Mouse (Mus musculus): ENCODE data around the gene Arfgap3. TPM values are rescaled to one million over a fixed set of nuclear protein-coding genes. Genes with fewer than 3 reads are reported as not detected.
"Not testable (repeated sequence)": the region's sequence is repeated elsewhere in the genome, so short reads cannot be mapped to it uniquely, and the experiment has no call there.

The Arfgap3 gene
- total and polyA plus RNA-seq, 3 experiments, result 8.2 to 12.4 TPM; not detected in 1

GRCm38 (mm10) chr15:83364194-83364593 is 14.1 kb upstream of the Arfgap3 start (continued):
- TF ChIP-seq ZKSCAN1 (IDR thresholded peaks at IDR 0.05; ENCODE audit: low read depth, low read length), result no peak
- no peak for TF ChIP-seq POLR2AphosphoS2 (IDR thresholded peaks at IDR 0.05; ENCODE audit: low read length)
- no peak for TF ChIP-seq USF1 (IDR thresholded peaks at IDR 0.05; ENCODE audit: low read depth, low read length)

GRCm38 (mm10) chr15:83362813-83363212 is 12.8 kb upstream of the Arfgap3 start:
- Histone ChIP-seq H3K4me1 (ENCODE audit: control insufficient read depth in 1 of 2, insufficient read depth in 2 of 2, low read length in 2 of 2) (peaks cover 2 to 13% of the 10 kb centered on the region in 2 experiments; a peak in 3 of 4 replicates), H3K36me3 (ENCODE audit: control insufficient read depth in 1 of 2, insufficient read depth in 2 of 2, low read length in 2 of 2) (peaks cover 0 to 20% of the 10 kb centered on the region in 2 experiments; a peak in 2 of 4 replicates)
- not testable (repeated sequence) for H3K9ac ChIP-seq (ENCODE audit: control insufficient read depth, low read depth, low read length, poor library complexity, severe bottlenecking); H3K9me3 ChIP-seq (replicated peaks; ENCODE audit: insufficient read depth, low read length); H3K4me3 ChIP-seq (ENCODE audit: control insufficient read depth in 1 of 2, insufficient read depth in 1 of 2, low read depth in 2 of 2, low read length in 2 of 2); H3K79me2 ChIP-seq (ENCODE audit: control insufficient read depth, insufficient read depth, low read length, poor library complexity); H3K27ac ChIP-seq (ENCODE audit: control insufficient read depth, low read depth, low read length); DNase-seq (ENCODE audit: low read depth, low spot score); H3K27me3 ChIP-seq (ENCODE audit: control insufficient read depth in 1 of 2, insufficient read depth in 2 of 2, low read length in 2 of 2)

- not testable (repeated sequence) for H3K9me3 ChIP-seq (replicated peaks; ENCODE audit: insufficient read depth, low read length); H3K79me2 ChIP-seq (ENCODE audit: control insufficient read depth, insufficient read depth, low read length, poor library complexity); H3K9ac ChIP-seq (ENCODE audit: control insufficient read depth, low read depth, low read length, poor library complexity, severe bottlenecking); H3K27me3 ChIP-seq (ENCODE audit: control insufficient read depth in 1 of 2, insufficient read depth in 2 of 2, low read length in 2 of 2); H3K4me3 ChIP-seq (ENCODE audit: control insufficient read depth in 1 of 2, insufficient read depth in 1 of 2, low read depth in 2 of 2, low read length in 2 of 2); H3K27ac ChIP-seq (ENCODE audit: control insufficient read depth, low read depth, low read length); DNase-seq (ENCODE audit: low read depth, low spot score)
- Histone ChIP-seq H3K36me3 (ENCODE audit: control insufficient read depth in 1 of 2, insufficient read depth in 2 of 2, low read length in 2 of 2) (peaks cover 0 to 20% of the 10 kb centered on the region in 2 experiments; a peak in 2 of 4 replicates), H3K4me1 (ENCODE audit: control insufficient read depth in 1 of 2, insufficient read depth in 2 of 2, low read length in 2 of 2) (peaks cover 2 to 13% of the 10 kb centered on the region in 2 experiments; a peak in 3 of 4 replicates)
Observed at GRCm38 (mm10) chr15:83360899-83361298, 10.9 kb upstream of the Arfgap3 start.

GRCm38 (mm10) chr15:83360140-83360539 is 10.1 kb upstream of the Arfgap3 start:
- Histone ChIP-seq H3K27ac (ENCODE audit: control insufficient read depth, low read depth, low read length) (no peak overlapping the region), H3K36me3 (ENCODE audit: control insufficient read depth in 1 of 2, insufficient read depth in 2 of 2, low read length in 2 of 2) (peaks cover 0 to 17% of the 10 kb centered on the region in 2 experiments; a peak in 2 of 4 replicates), H3K9ac (ENCODE audit: control insufficient read depth, low read depth, low read length, poor library complexity, severe bottlenecking) (no peak overlapping the region), H3K9me3 (replicated peaks; ENCODE audit: insufficient read depth, low read length) (no peaks in the 10 kb centered on the region), H3K79me2 (ENCODE audit: control insufficient read depth, insufficient read depth, low read length, poor library complexity) (no peaks in the 10 kb centered on the region; the same call in 1 of the 2 replicates), H3K4me1 (ENCODE audit: control insufficient read depth in 1 of 2, insufficient read depth in 2 of 2, low read length in 2 of 2) (peaks cover 2 to 12% of the 10 kb centered on the region in 2 experiments; a peak in 3 of 4 replicates), H3K27me3 (ENCODE audit: control insufficient read depth in 1 of 2, insufficient read depth in 2 of 2, low read length in 2 of 2) (no peaks in the 10 kb centered on the region), H3K4me3 (ENCODE audit: control insufficient read depth in 1 of 2, insufficient read depth in 1 of 2, low read depth in 2 of 2, low read length in 2 of 2) (no peak overlapping the region)
- TF ChIP-seq ZKSCAN1 (IDR thresholded peaks at IDR 0.05; ENCODE audit: low read depth, low read length) (no peak), EP300 (IDR thresholded peaks at IDR 0.05; ENCODE audit: low read depth in 1 of 2, low read length in 2 of 2) (no peak), KAT2A (conservative IDR thresholded peaks at IDR 0.05; ENCODE audit: low read depth, low read length) (no peak), ETS1 (IDR thresholded peaks at IDR 0.05; ENCODE audit: low read depth, low read length) (no peak), MXI1 (IDR thresholded peaks at IDR 0.05; ENCODE audit: low read depth, low read length) (no peak), E2F4 (IDR thresholded peaks at IDR 0.05; ENCODE audit: borderline replicate concordance, low read depth, low read length) (no peak), GATA1 (IDR thresholded peaks at IDR 0.05; ENCODE audit: low read depth, low read length) (no peak), MYC (IDR thresholded peaks at IDR 0.05; ENCODE audit: low read depth, low read length) (no peak), CHD2 (IDR thresholded peaks at IDR 0.05; ENCODE audit: low read length) (no peak), ZNF384 (IDR thresholded peaks at IDR 0.05; ENCODE audit: low read depth, low read length) (no peak), USF1 (IDR thresholded peaks at IDR 0.05; ENCODE audit: low read depth, low read length) (no peak), GABPA (IDR thresholded peaks at IDR 0.05; ENCODE audit: low read depth, low read length) (no peak), MYB (IDR thresholded peaks at IDR 0.05; ENCODE audit: low read depth, low read length) (no peak), POLR2A (IDR thresholded peaks at IDR 0.05; ENCODE audit: control insufficient read depth in 1 of 2, insufficient read depth in 1 of 2, low read depth in 1 of 2, low read length in 2 of 2, poor library complexity in 1 of 2) (no peak), TBP (IDR thresholded peaks at IDR 0.05; ENCODE audit: low read depth, low read length) (no peak), POLR2AphosphoS2 (IDR thresholded peaks at IDR 0.05; ENCODE audit: low read length) (no peak), MEF2A (IDR thresholded peaks at IDR 0.05; ENCODE audit: extremely low read depth, insufficient replicate concordance, low read depth, low read length, poor library complexity, severe bottlenecking) (no peak)
- no peak for DNase-seq (ENCODE audit: low read depth, low spot score)

Measured in MEL (cell line).